Mouse (Mus musculus) myocyte (in vitro differentiated cells): ENCODE measurements at regions not wholly inside any gene's neighbourhood (a gene's known extent, or its start where the extent isn't known, plus 50 kb on each side); places are given as distances from the start of the nearest gene placed in this dataset.

Experiments used
- H3K27me3 ChIP-seq: one replicate; pipeline ENCODE4 v1.6.1; 2011; ENCODE audit not compliant: control insufficient read depth, insufficient read depth, insufficient read length
- H3K36me3 ChIP-seq: one replicate; pipeline ENCODE4 v1.6.1; 2011; ENCODE audit not compliant: control insufficient read depth, insufficient read depth
- H3K4me2 ChIP-seq: one replicate; pipeline ENCODE4 v1.6.1; 2011; ENCODE audit warnings: low read depth, control low read depth
- H3K4me3 ChIP-seq: one replicate; pipeline ENCODE4 v1.5.1; 2011; ENCODE audit warnings: mild to moderate bottlenecking, control low read depth, moderate library complexity
- H3K79me2 ChIP-seq: one replicate; pipeline ENCODE4 v1.6.1; 2011; ENCODE audit not compliant: control insufficient read depth, insufficient read depth
- H3ac ChIP-seq: one replicate; pipeline ENCODE4 v1.6.1; 2011; ENCODE audit not compliant: control insufficient read depth, insufficient read length
- CEBPB ChIP-seq: IDR thresholded peaks from 2 replicates; pipeline ENCODE4 v1.6.1; 2011; ENCODE audit warnings: mild to moderate bottlenecking, moderate library complexity; ENCODE audit not compliant: poor library complexity, insufficient read depth, severe bottlenecking
- E2F4 ChIP-seq: IDR thresholded peaks from one replicate; pipeline ENCODE4 v1.6.1; 2011; ENCODE audit warnings: mild to moderate bottlenecking, control low read depth, moderate library complexity; ENCODE audit not compliant: insufficient read depth
- MAX ChIP-seq: IDR thresholded peaks from one replicate; pipeline ENCODE4 v1.6.1; 2011; ENCODE audit warnings: low read depth, mild to moderate bottlenecking, control low read depth
- MYOD1 ChIP-seq, 3 experiments: IDR thresholded peaks; one replicate each; pipeline ENCODE4 v1.6.1; 2011; ENCODE audit warnings: control low read depth in 2 of 3, low read depth in 2 of 3, mild to moderate bottlenecking in 2 of 3, moderate library complexity in 1 of 3; ENCODE audit not compliant: insufficient read length in 2 of 3, control insufficient read depth in 1 of 3
- MYOG ChIP-seq, 3 experiments: IDR thresholded peaks; one replicate each; pipeline ENCODE4 v1.6.1; 2011; ENCODE audit warnings: control low read depth in 2 of 3, low read depth in 2 of 3, mild to moderate bottlenecking in 2 of 3; ENCODE audit not compliant: insufficient read length in 2 of 3, control insufficient read depth in 1 of 3, insufficient read depth in 1 of 3
- POLR2A ChIP-seq: IDR thresholded peaks from one replicate; pipeline ENCODE4 v1.6.1; 2011; ENCODE audit warnings: low read depth, mild to moderate bottlenecking, control low read depth, moderate library complexity; ENCODE audit not compliant: insufficient read length
- POLR2AphosphoS2 ChIP-seq: IDR thresholded peaks from one replicate; pipeline ENCODE4 v1.6.1; 2011; ENCODE audit warnings: low read depth, control low read depth; ENCODE audit not compliant: insufficient read length
- REST ChIP-seq: IDR thresholded peaks from one replicate; pipeline ENCODE4 v1.6.1; 2011; ENCODE audit warnings: mild to moderate bottlenecking, control low read depth, moderate library complexity; ENCODE audit not compliant: insufficient read depth, insufficient read length
- SRF ChIP-seq: IDR thresholded peaks from one replicate; pipeline ENCODE4 v1.6.1; 2011; ENCODE audit warnings: low read depth; ENCODE audit not compliant: control insufficient read depth, insufficient read length
- TCF12 ChIP-seq: IDR thresholded peaks from one replicate; pipeline ENCODE4 v1.6.1; 2011; ENCODE audit warnings: mild to moderate bottlenecking, control low read depth; ENCODE audit not compliant: poor library complexity, insufficient read depth, severe bottlenecking
- TCF3 ChIP-seq: IDR thresholded peaks from one replicate; pipeline ENCODE4 v1.6.1; 2011; ENCODE audit warnings: low read depth, control low read depth; ENCODE audit not compliant: insufficient read length
- USF1 ChIP-seq: IDR thresholded peaks from one replicate; pipeline ENCODE4 v1.6.1; 2011; ENCODE audit warnings: low read depth, mild to moderate bottlenecking, control low read depth, moderate library complexity

DNA sequence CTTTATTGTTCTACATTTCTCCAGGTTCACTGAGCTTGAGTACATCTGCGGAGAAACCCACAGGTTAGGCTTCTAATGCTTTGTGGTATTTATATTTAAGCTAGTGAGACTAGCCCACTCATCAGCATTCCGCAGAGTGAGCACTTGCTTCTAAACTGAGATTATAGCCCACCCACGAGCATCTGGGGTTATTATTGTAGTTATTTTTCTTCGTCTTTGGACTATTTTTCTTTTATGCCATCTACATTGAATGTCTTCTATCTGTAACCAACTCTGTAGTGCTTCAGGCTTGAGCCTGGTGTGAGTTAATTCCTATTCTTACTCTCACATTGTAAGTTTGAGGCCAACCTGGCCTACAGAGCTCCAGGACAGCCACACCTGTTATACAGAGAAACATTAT lies 765.0 kb upstream of the Alcam start:
- Histone ChIP-seq H3K79me2 (no peaks in the 10 kb centered on the region), H3K36me3 (no peaks in the 10 kb centered on the region), H3K4me2 (no peak overlapping the region), H3K4me3 (no peak overlapping the region), H3ac (no peak overlapping the region), H3K27me3 (no peaks in the 10 kb centered on the region)
- TF ChIP-seq TCF3 = no peak
- TF ChIP-seq MAX = no peak
- TF ChIP-seq SRF = no peak
- TF ChIP-seq MYOD1 (IDR thresholded peaks at IDR 0.05; ENCODE audit: control insufficient read depth in 1 of 3, insufficient read length in 2 of 3, low read depth in 2 of 3) = no peak
- no peak for TF ChIP-seq TCF12
- no peak for TF ChIP-seq USF1
- no peak for TF ChIP-seq CEBPB
- TF ChIP-seq POLR2AphosphoS2 = no peak
- TF ChIP-seq POLR2A = no peak
- TF ChIP-seq E2F4 = no peak
- no peak for TF ChIP-seq REST
- TF ChIP-seq MYOG (IDR thresholded peaks at IDR 0.05; ENCODE audit: control insufficient read depth in 1 of 3, insufficient read depth in 1 of 3, insufficient read length in 2 of 3, low read depth in 2 of 3) = no peak

DNA sequence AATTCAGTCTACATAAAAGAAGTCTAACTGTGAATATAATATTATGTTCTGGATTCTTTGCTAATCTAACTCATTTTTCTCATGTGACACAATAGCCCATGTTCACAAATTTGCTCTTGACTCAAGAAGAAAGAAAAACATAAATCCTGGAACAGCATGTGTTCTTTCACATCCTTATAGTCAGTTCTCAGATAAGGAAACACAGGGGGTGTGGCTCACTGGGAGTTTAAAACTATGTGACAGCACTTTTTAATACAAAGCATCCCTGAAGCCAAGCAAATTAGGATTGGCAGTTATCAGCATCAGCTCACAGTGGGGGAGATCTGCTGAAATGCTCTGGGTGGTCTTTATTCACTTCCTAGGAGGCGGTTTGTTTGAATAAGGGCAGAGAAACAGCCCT lies 747.6 kb upstream of the Alcam start:
- Histone ChIP-seq H3K27me3 (no peaks in the 10 kb centered on the region), H3ac (no peak overlapping the region), H3K4me3 (no peak overlapping the region), H3K4me2 (no peak overlapping the region), H3K79me2 (no peaks in the 10 kb centered on the region), H3K36me3 (no peaks in the 10 kb centered on the region)
- no peak for TF ChIP-seq REST
- TF ChIP-seq USF1 = no peak
- TF ChIP-seq POLR2AphosphoS2 = no peak
- no peak for TF ChIP-seq TCF12
- TF ChIP-seq CEBPB = no peak
- no peak for TF ChIP-seq MAX
- TF ChIP-seq TCF3 = no peak
- TF ChIP-seq MYOG (IDR thresholded peaks at IDR 0.05; ENCODE audit: control insufficient read depth in 1 of 3, insufficient read depth in 1 of 3, insufficient read length in 2 of 3, low read depth in 2 of 3) = no peak
- no peak for TF ChIP-seq MYOD1 (IDR thresholded peaks at IDR 0.05; ENCODE audit: control insufficient read depth in 1 of 3, insufficient read length in 2 of 3, low read depth in 2 of 3)
- no peak for TF ChIP-seq POLR2A
- no peak for TF ChIP-seq SRF
- TF ChIP-seq E2F4 = no peak

DNA sequence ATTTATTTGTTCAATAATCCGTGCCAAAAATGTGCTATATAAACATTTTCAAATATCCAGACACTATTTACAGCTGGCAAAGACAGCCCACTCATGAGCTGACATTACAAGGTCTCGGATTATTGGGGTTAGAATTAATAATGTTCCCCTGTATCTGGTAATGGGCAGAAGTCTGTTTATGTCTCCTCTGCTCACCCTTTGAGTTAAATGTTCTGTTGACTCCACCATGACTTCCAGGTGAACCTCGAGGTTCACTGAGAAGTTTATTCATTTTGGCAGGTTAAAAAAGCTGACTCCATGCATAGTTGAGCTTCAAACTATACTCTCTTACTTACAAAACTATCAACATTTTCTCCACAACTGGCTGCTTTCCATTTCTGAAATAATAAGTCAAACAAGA lies 732.6 kb upstream of the Alcam start:
- Histone ChIP-seq H3K27me3 (no peaks in the 10 kb centered on the region), H3K4me3 (no peak overlapping the region), H3K36me3 (no peaks in the 10 kb centered on the region), H3K4me2 (no peak overlapping the region), H3ac (no peak overlapping the region), H3K79me2 (no peaks in the 10 kb centered on the region)
- TF ChIP-seq SRF (no peak), TCF3 (no peak), REST (no peak), POLR2AphosphoS2 (no peak), TCF12 (no peak), MAX (no peak), E2F4 (no peak), MYOD1 (IDR thresholded peaks at IDR 0.05; ENCODE audit: control insufficient read depth in 1 of 3, insufficient read length in 2 of 3, low read depth in 2 of 3) (no peak), POLR2A (no peak), MYOG (IDR thresholded peaks at IDR 0.05; ENCODE audit: control insufficient read depth in 1 of 3, insufficient read depth in 1 of 3, insufficient read length in 2 of 3, low read depth in 2 of 3) (no peak), CEBPB (no peak), USF1 (no peak)

DNA sequence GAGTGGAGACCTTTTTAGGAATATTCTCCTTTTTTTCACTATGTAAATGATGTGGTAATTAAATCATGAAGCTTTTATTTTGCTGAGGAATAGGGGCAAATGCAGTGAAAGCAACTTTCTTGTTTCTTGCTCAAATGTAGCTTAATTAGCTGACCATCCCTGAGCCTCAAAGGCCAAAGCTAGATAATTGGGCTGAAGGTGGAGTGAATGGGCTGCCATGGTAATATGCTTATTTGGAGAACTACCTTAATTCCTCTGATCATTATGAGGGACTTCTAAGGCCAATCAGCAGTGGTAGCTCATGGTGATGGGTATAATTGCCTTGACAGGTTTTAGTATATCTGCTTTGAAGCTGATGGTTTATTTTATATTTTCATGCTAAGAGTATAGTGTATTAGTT lies 702.5 kb upstream of the Alcam start:
- Histone ChIP-seq H3ac (no peak overlapping the region), H3K4me2 (no peak overlapping the region), H3K79me2 (no peaks in the 10 kb centered on the region), H3K27me3 (no peaks in the 10 kb centered on the region), H3K4me3 (no peak overlapping the region), H3K36me3 (no peaks in the 10 kb centered on the region)
- TF ChIP-seq MAX (no peak), TCF12 (no peak), MYOG (IDR thresholded peaks at IDR 0.05; ENCODE audit: control insufficient read depth in 1 of 3, insufficient read depth in 1 of 3, insufficient read length in 2 of 3, low read depth in 2 of 3) (no peak), POLR2A (no peak), MYOD1 (IDR thresholded peaks at IDR 0.05; ENCODE audit: control insufficient read depth in 1 of 3, insufficient read length in 2 of 3, low read depth in 2 of 3) (no peak), POLR2AphosphoS2 (no peak), SRF (no peak), E2F4 (no peak), CEBPB (no peak)

DNA sequence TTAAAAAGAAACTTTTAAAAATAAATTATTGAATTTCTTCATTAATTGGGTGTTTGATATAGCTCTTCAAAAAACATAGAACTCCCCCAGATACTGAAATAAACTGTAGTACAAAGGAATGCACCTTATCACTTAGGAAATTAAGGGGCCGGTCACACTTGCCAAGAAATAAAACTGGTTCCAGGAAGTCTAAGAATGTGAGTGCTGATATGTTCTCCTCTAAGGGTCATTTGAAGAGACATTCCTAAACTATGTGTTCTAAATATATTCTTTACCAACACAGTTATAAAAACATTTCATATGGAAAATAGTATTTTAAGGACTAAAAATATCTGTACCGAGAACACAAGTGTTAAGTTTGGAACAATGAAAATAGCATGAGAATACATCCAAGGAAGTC lies 676.8 kb upstream of the Alcam start:
- H3K36me3 ChIP-seq = no peaks in the 10 kb centered on the region
- no peak overlapping the region for H3ac ChIP-seq
- H3K27me3 ChIP-seq = no peaks in the 10 kb centered on the region
- H3K4me2 ChIP-seq = no peak overlapping the region
- no peaks in the 10 kb centered on the region for H3K79me2 ChIP-seq
- TF ChIP-seq CEBPB = no peak
- no peak for TF ChIP-seq E2F4
- TF ChIP-seq MAX = no peak
- TF ChIP-seq TCF12 = no peak
- TF ChIP-seq MYOG (IDR thresholded peaks at IDR 0.05; ENCODE audit: control insufficient read depth in 1 of 3, insufficient read depth in 1 of 3, insufficient read length in 2 of 3, low read depth in 2 of 3) = no peak
- no peak for TF ChIP-seq REST
- no peak for TF ChIP-seq POLR2A
- no peak for TF ChIP-seq POLR2AphosphoS2
- TF ChIP-seq TCF3 = no peak
- TF ChIP-seq MYOD1 (IDR thresholded peaks at IDR 0.05; ENCODE audit: control insufficient read depth in 1 of 3, insufficient read length in 2 of 3, low read depth in 2 of 3) = no peak
- no peak for TF ChIP-seq SRF
- TF ChIP-seq USF1 = no peak
- no peak overlapping the region for H3K4me3 ChIP-seq
